Mouse (Mus musculus): ENCODE measurements at regions not wholly inside any gene's neighbourhood (a gene's known extent, or its start where the extent isn't known, plus 50 kb on each side); places are given as distances from the start of the nearest gene placed in this dataset.

DNA sequence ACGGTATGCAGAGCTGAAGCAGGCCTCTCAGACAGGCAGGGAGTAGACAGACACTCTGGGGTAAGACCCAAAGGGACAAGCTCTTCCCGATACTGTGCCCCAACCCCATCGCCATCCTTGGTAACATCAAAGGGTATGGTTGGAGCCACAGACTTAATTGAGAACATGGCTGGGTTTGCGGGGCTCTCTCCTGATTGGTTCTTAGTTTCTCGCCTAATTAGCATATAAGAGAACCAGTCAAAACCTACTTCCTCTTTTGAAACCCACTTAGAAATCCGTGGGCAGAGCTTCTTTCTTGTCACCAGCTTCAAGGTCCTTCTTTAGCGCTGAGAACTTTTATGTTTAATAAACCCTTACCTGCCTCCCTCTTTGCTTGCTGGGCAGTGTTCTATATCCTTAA is 87.5 kb upstream of the Spaca7 start:
- 0 out of 2 replicates have a peak, but pooled peaks cover 3% of the 10 kb centered on the region for H3K4me1 ChIP-seq (replicated peaks; ENCODE audit: control insufficient read depth, insufficient read depth, low read length)
- H3K4me2 ChIP-seq (ENCODE audit: low read depth, low read length) = no peak overlapping the region
- no peak overlapping the region for H3K27ac ChIP-seq (ENCODE audit: low read length)
- H3K27me3 ChIP-seq (ENCODE audit: control insufficient read depth, insufficient read depth, low read depth, low read length) = peaks cover 4% of the 10 kb centered on the region
- H3K4me3 ChIP-seq (ENCODE audit: low read length) = no peak overlapping the region
- H3K9ac ChIP-seq (ENCODE audit: low read length) = no peak overlapping the region
- H3K9me3 ChIP-seq (ENCODE audit: control insufficient read depth, low read length) = no peaks in the 10 kb centered on the region
- H3K36me3 ChIP-seq (ENCODE audit: control insufficient read depth, insufficient read depth, low read length) = no peaks in the 10 kb centered on the region
- 78% methylated on average over 7 of the region's 7 CpGs for WGBS
- no peak for ATAC-seq (ENCODE audit: low read depth)

- H3K27me3 ChIP-seq (ENCODE audit: control insufficient read depth, insufficient read depth, low read depth, low read length) = no peaks in the 10 kb centered on the region
- H3K9ac ChIP-seq (ENCODE audit: low read length) = no peak overlapping the region
- peaks cover 7% of the 10 kb centered on the region for H3K4me1 ChIP-seq (replicated peaks; ENCODE audit: control insufficient read depth, insufficient read depth, low read length)
- ATAC-seq (ENCODE audit: low read depth) = peak; percentile 54; the same call in 1 of the 2 replicates
- H3K4me2 ChIP-seq (ENCODE audit: low read depth, low read length) = no peak overlapping the region
- H3K9me3 ChIP-seq (ENCODE audit: control insufficient read depth, low read length) = no peaks in the 10 kb centered on the region
- H3K36me3 ChIP-seq (ENCODE audit: control insufficient read depth, insufficient read depth, low read length) = no peaks in the 10 kb centered on the region
- no peak overlapping the region for H3K4me3 ChIP-seq (ENCODE audit: low read length)
- H3K27ac ChIP-seq (ENCODE audit: low read length) = no peak overlapping the region
- WGBS = 58% methylated on average over 22 of the region's 22 CpGs
These were observed 86.3 kb upstream of the Spaca7 start for GRCm38 (mm10) chr8:12486331-12487061.

- Histone ChIP-seq H3K36me3 (ENCODE audit: control insufficient read depth, insufficient read depth, low read length) (no peaks in the 10 kb centered on the region), H3K4me2 (ENCODE audit: low read depth, low read length) (no peak overlapping the region), H3K9me3 (ENCODE audit: control insufficient read depth, low read length) (no peaks in the 10 kb centered on the region), H3K9ac (ENCODE audit: low read length) (no peak overlapping the region), H3K4me1 (replicated peaks; ENCODE audit: control insufficient read depth, insufficient read depth, low read length) (peaks cover 10% of the 10 kb centered on the region), H3K27ac (ENCODE audit: low read length) (no peak overlapping the region), H3K4me3 (ENCODE audit: low read length) (no peak overlapping the region), H3K27me3 (ENCODE audit: control insufficient read depth, insufficient read depth, low read depth, low read length) (no peaks in the 10 kb centered on the region)
- WGBS = 56% methylated on average over 11 of the region's 11 CpGs
- ATAC-seq (ENCODE audit: low read depth) = no peak
These were observed 85.6 kb upstream of the Spaca7 start for GRCm38 (mm10) chr8:12487201-12487600.

- ATAC-seq (ENCODE audit: low read depth) = no peak
- 82% methylated on average over 5 of the region's 5 CpGs for WGBS
- no peaks in the 10 kb centered on the region for H3K27me3 ChIP-seq (ENCODE audit: control insufficient read depth, insufficient read depth, low read depth, low read length)
These were observed 83.6 kb upstream of the Spaca7 start for GRCm38 (mm10) chr8:12489194-12489593.

DNA sequence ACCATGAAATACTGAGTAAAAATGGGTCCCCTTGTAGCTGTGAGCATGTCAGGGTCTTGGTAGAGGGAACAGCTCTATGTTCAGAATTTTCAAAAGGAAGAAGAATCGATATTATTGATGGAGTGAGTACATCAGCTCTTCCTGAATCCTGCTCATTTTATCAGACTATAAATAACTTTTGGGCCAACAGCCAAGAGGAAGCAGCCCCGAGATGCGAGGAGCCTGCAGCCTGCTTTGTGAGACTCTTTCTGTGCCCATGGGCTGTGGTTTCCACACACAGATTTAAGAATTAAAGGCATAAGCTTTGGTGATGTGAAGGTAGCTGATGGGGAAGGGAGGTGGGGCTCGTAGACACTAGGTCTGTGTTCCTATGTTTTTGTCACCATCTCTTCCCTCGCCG is 81.4 kb upstream of the Spaca7 start:
- Histone ChIP-seq H3K9me3 (ENCODE audit: control insufficient read depth, low read length) (no peaks in the 10 kb centered on the region), H3K36me3 (ENCODE audit: control insufficient read depth, insufficient read depth, low read length) (no peaks in the 10 kb centered on the region), H3K9ac (ENCODE audit: low read length) (no peak overlapping the region), H3K27ac (ENCODE audit: low read length) (no peak overlapping the region), H3K27me3 (ENCODE audit: control insufficient read depth, insufficient read depth, low read depth, low read length) (no peaks in the 10 kb centered on the region; the same call in 1 of the 2 replicates), H3K4me2 (ENCODE audit: low read depth, low read length) (no peak overlapping the region), H3K4me1 (replicated peaks; ENCODE audit: control insufficient read depth, insufficient read depth, low read length) (peaks cover 10% of the 10 kb centered on the region), H3K4me3 (ENCODE audit: low read length) (no peak overlapping the region)
- WGBS = 49% methylated on average over 6 of the region's 6 CpGs
- no peak for ATAC-seq (ENCODE audit: low read depth)

More at GRCm38 (mm10) chr8:12489194-12489593, 83.6 kb upstream of the Spaca7 start:
- no peak overlapping the region for H3K4me3 ChIP-seq (ENCODE audit: low read length)
- no peak overlapping the region for H3K27ac ChIP-seq (ENCODE audit: low read length)
- no peak overlapping the region for H3K9ac ChIP-seq (ENCODE audit: low read length)
- no peaks in the 10 kb centered on the region for H3K36me3 ChIP-seq (ENCODE audit: control insufficient read depth, insufficient read depth, low read length)
- H3K9me3 ChIP-seq (ENCODE audit: control insufficient read depth, low read length) = no peaks in the 10 kb centered on the region
- peaks cover 10% of the 10 kb centered on the region for H3K4me1 ChIP-seq (replicated peaks; ENCODE audit: control insufficient read depth, insufficient read depth, low read length)
- H3K4me2 ChIP-seq (ENCODE audit: low read depth, low read length) = no peak overlapping the region

- Histone ChIP-seq H3K27ac (ENCODE audit: low read length) (no peak overlapping the region), H3K4me2 (ENCODE audit: low read depth, low read length) (no peak overlapping the region), H3K9me3 (ENCODE audit: control insufficient read depth, low read length) (no peaks in the 10 kb centered on the region), H3K4me3 (ENCODE audit: low read length) (no peak overlapping the region), H3K27me3 (ENCODE audit: control insufficient read depth, insufficient read depth, low read depth, low read length) (peaks cover 2% of the 10 kb centered on the region), H3K36me3 (ENCODE audit: control insufficient read depth, insufficient read depth, low read length) (no peaks in the 10 kb centered on the region), H3K9ac (ENCODE audit: low read length) (no peak overlapping the region), H3K4me1 (replicated peaks; ENCODE audit: control insufficient read depth, insufficient read depth, low read length) (peaks cover 6% of the 10 kb centered on the region)
- 59% methylated on average over 2 of the region's 2 CpGs for WGBS
- no peak for ATAC-seq (ENCODE audit: low read depth)
These were observed 80.4 kb upstream of the Spaca7 start for GRCm38 (mm10) chr8:12492461-12492860.

GRCm38 (mm10) chr8:12494559-12494958 is 78.3 kb upstream of the Spaca7 start:
- no peak for ATAC-seq (ENCODE audit: low read depth)
- Histone ChIP-seq H3K27ac (ENCODE audit: low read length) (no peak overlapping the region), H3K27me3 (ENCODE audit: control insufficient read depth, insufficient read depth, low read depth, low read length) (peaks cover 7% of the 10 kb centered on the region), H3K4me3 (ENCODE audit: low read length) (no peak overlapping the region), H3K36me3 (ENCODE audit: control insufficient read depth, insufficient read depth, low read length) (no peaks in the 10 kb centered on the region), H3K9ac (ENCODE audit: low read length) (no peak overlapping the region), H3K4me2 (ENCODE audit: low read depth, low read length) (no peak overlapping the region), H3K9me3 (ENCODE audit: control insufficient read depth, low read length) (no peaks in the 10 kb centered on the region), H3K4me1 (replicated peaks; ENCODE audit: control insufficient read depth, insufficient read depth, low read length) (peaks cover 6% of the 10 kb centered on the region)
- 43% methylated on average over 9 of the region's 9 CpGs for WGBS

- Histone ChIP-seq H3K9ac (ENCODE audit: low read length) (no peak overlapping the region), H3K36me3 (ENCODE audit: control insufficient read depth, insufficient read depth, low read length) (no peaks in the 10 kb centered on the region), H3K9me3 (ENCODE audit: control insufficient read depth, low read length) (no peaks in the 10 kb centered on the region), H3K4me2 (ENCODE audit: low read depth, low read length) (no peak overlapping the region), H3K27me3 (ENCODE audit: control insufficient read depth, insufficient read depth, low read depth, low read length) (peaks cover 31% of the 10 kb centered on the region), H3K4me1 (replicated peaks; ENCODE audit: control insufficient read depth, insufficient read depth, low read length) (no peaks in the 10 kb centered on the region; the same call in 1 of the 2 replicates), H3K4me3 (ENCODE audit: low read length) (no peak overlapping the region), H3K27ac (ENCODE audit: low read length) (no peak overlapping the region)
- WGBS = 15% methylated on average over 6 of the region's 6 CpGs
- ATAC-seq (ENCODE audit: low read depth) = no peak
These were observed 75.4 kb upstream of the Spaca7 start for GRCm38 (mm10) chr8:12497420-12497819.

DNA sequence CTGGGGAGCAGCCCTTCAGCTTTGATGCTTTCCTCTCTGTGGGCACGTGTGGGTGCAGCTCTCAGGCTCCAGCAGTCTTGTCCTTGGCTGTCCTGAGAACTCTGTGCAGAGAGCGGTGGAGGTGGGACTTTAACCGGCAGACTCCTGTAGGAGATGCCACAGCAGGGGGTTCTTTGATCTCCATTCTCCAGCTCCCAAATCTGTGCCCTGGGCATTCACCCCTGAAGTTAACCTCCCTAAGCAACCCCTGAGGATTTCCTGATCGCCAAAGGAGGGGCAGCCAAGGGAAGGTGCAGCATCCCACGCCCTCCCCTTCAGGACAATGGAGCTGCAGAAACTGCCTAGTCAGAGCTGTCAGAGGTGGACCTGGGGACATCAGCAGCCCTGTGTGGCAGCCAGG is 73.2 kb upstream of the Spaca7 start:
- Histone ChIP-seq H3K27me3 (ENCODE audit: control insufficient read depth, insufficient read depth, low read depth, low read length) (peaks cover 45% of the 10 kb centered on the region), H3K27ac (ENCODE audit: low read length) (no peak overlapping the region), H3K36me3 (ENCODE audit: control insufficient read depth, insufficient read depth, low read length) (no peaks in the 10 kb centered on the region), H3K4me3 (ENCODE audit: low read length) (no peak overlapping the region), H3K9ac (ENCODE audit: low read length) (no peak overlapping the region), H3K4me2 (ENCODE audit: low read depth, low read length) (no peak overlapping the region), H3K9me3 (ENCODE audit: control insufficient read depth, low read length) (no peaks in the 10 kb centered on the region), H3K4me1 (replicated peaks; ENCODE audit: control insufficient read depth, insufficient read depth, low read length) (no peaks in the 10 kb centered on the region; the same call in 1 of the 2 replicates)
- WGBS = 11% methylated on average over 5 of the region's 5 CpGs
- no peak for ATAC-seq (ENCODE audit: low read depth)
